Mouse (Mus musculus) adrenal gland (tissue): ENCODE data around the gene Ets1.

Experiments
- intact Hi-C: fragments of 180-260 bp; cut with DNase I; formaldehyde crosslinking; loops from one replicate; pipeline ENCODE4 v1.15.1; 2025

Ets1 gene

DNA sequence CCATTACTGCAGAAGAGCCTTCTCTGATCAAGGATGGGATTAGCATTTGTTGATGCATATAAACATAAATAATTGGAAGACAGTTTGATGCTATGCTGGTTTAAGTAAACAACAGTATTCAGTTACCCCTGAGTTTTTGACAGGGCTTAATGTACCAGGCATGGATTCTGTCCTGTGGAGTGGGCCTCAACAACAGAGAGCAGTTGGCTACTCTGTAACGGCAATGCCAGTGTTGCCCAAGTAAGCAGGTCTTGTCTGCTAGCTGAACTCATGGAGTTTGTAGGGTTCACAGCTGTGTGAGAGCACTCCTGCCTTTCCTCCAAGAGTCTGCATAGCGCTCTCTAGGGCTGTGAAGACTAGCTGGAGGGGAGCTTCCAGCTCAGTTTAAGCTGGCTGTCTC, 91.0 kb downstream of the Ets1 start:
- intact Hi-C loops: no loop called here

DNA sequence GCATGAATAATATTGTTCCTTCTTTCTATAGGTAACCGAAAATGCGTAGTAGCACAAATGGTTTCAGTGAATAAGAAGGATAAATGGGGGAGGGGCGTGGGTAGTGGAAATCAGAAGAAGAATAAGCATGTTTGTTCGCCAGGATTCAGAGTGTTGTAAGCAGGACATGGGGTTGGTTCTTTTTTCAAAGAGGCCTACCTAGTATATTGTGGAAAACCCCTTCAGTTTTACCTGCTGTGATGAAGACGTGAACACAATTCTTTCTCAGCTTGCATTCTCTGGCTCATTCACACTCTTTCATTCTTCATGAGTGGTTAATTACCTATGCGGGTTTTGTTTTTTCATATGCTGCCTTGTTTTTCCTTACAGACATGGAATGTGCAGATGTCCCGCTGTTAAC, 92.3 kb downstream of the Ets1 start:
- intact Hi-C loops: no loop called here

DNA sequence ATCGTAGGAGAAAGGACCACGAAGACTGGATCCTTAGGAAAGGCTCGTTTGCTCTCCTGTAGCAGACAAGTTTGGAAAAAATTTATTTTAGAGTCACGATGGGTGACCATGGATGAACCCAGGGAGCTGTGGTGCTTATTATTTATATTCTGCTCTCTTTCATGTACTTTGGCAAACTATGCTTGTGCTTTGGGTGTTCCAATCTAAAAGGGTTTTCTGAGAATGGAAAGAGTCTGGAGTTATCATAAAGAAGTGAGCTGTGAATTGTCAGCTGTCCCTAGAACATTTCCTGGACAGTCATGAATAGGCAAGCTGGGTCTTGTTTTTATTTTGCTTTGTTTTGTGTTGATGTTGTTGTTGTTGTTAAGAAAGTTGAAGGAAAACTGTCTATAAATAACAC, 92.8 kb downstream of the Ets1 start:
- intact Hi-C loops: no loop called here

DNA sequence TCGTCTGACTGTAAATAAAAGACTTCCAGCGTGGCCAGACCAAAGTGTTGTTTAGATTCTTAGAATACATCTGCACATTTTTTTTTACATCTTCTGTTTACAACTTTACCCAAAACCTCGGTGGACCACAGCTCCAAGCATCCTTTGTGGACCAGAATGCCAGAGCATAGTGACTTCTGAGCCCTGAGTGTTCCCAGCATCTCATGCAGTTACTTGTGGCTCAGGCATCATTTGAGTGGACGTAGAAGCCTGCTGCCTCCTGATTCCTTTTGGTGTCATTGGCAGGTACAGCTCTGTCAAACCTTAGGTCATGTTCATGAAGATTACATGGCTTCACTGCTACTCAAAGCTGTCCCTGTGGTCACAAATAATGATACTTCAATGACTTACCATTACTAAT, 93.2 kb downstream of the Ets1 start:
- intact Hi-C loops: no loop called here

DNA sequence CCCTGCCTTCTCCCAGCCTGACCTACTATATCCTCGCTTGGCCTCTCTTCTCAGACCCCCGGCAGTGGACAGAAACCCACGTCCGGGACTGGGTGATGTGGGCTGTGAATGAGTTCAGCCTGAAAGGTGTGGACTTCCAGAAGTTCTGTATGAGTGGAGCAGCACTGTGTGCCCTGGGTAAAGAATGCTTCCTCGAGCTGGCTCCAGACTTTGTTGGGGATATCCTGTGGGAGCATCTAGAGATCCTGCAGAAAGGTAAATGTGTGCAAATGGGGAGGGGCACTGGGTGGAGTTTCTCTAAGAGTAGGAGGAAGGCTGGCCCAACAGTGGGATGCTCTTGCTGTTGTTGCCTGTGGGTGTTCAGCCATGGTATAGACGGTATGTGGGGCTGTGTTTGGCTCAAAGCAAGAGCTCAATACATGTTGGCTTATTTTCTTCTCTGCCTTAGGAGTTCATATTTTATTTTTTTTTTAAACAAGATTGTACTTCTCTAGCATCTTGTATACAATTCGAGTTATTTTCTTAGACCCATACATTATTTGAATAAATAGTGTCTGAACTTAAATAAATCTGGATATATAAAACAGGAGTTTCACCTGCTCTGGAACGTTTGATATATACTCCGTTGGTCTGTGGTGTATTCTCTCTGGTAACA, 94.1 kb downstream of the Ets1 start:
- intact Hi-C loops: no loop called here

DNA sequence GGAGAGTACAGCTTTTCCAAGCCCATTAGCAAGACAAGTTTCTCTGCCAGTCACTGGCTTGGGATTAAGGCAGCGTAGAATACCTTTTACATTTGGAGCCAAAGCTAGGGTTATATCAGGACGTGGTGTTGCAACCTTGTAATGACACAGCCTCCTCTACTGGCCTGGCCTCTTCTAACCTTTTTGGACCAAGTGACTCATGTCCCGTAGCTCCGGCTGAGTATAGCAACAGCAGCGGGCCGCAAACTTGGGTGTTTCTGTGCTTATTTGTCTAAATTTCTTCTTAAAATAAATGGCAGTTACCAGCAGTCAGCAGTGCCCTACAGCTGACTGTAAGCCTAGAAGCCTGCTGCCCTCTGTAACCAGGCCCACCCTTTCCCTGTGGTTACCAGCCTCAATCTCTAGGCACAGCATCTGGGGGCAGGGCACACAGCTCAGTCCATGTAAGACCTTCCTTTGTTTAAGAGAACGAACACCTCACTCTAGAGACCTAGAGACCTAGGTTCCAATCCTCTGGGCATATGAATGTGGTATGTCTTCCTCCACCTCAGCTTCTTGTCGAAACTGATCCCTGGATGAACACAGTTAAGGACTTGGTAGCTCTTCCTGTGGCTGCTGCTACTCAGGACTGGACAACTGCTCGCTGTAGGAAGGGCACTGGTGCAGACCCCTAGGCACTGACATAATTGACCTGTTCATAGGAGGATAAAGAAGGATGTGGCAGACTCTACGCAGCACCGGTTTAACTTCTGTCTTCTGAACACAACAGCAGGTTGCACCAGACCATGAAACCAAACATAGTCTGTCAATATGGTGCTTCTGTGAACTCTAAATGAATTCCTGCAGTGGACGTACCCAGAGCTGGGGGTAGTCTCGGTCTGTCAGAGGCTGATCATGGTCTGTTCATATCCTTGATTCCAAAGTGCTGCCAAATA, 94.9 kb downstream of the Ets1 start:
- intact Hi-C loops: no loop called here

DNA sequence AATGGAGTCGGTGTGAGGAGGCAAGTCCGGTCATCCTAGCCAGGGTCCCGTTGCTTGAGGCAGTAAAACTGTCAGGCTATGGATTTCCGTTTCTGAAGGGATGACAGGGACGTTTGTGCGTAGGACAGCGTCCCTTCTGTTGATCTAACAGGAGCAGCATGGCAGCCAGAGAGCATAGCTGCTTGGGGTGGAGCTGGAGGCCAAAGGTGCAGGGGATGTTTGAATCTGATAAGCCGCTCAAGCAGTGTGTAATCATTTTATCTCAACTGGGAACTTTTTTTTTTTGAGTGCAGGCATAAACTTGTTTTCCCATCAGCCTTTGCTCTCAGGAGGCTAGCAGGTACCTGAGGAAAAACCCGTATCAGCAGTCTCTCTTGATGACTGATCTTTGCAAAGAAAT, 95.8 kb downstream of the Ets1 start:
- intact Hi-C loops: no loop called here

DNA sequence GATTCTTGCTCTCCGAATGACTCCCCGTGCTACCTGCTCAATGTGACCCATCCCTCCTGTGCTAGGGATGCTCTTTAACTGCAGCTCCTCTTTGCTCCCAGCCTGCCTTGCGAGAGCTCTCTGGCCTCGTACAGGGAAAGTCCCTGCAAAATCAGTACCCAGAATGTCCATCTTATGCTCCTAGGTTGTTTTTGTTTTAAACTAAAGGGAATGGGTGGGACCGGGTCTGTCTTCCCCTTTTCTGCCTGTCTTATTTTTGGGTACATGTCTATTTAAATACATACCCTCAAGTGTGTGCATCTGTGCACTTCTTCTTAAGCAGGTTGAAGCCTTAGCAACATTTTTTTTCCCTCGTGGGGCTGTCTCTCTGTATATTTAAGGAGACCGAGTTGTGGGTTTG, 99.0 kb downstream of the Ets1 start:
- intact Hi-C loops: no loop called here

DNA sequence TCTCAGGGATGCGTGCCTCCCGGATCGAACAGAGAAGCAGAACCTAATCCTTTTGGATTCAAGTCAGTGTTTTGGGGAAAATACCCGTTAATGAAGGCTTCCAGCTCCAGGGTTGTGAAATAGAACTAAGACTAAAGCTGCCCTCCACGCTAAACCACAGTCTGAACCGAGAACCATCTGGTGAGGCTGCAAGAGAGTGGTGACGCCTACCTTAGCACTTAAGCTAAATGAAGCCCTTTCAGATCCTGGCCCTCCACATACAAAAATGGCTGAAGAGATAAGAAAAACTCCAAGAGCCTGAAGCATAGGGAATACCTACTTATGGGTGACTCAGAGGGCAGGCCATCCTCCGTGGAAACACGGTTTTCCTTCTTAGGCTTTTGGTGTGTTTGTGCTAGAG, 100.0 kb downstream of the Ets1 start:
- intact Hi-C loops: no loop called here

DNA sequence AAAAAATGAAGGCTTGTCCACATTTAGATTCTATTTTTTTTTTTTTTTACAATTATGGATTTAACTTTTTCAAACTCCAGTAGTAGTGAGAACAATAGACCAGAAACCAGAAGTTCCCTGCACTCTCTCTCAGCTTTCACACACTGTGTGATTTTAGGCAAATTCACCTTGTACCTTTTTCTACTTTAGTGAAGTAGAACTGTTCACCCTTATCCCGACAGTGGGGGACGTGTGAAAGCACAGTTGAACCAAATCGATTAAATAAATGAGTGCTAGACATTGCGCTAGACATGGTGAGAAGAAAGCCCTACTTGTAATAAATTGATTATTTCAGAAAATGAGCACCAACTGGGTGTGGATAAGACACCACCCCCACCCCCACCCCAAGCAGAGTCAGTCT, 104.0 kb downstream of the Ets1 start:
- intact Hi-C loops: no loop called here

DNA sequence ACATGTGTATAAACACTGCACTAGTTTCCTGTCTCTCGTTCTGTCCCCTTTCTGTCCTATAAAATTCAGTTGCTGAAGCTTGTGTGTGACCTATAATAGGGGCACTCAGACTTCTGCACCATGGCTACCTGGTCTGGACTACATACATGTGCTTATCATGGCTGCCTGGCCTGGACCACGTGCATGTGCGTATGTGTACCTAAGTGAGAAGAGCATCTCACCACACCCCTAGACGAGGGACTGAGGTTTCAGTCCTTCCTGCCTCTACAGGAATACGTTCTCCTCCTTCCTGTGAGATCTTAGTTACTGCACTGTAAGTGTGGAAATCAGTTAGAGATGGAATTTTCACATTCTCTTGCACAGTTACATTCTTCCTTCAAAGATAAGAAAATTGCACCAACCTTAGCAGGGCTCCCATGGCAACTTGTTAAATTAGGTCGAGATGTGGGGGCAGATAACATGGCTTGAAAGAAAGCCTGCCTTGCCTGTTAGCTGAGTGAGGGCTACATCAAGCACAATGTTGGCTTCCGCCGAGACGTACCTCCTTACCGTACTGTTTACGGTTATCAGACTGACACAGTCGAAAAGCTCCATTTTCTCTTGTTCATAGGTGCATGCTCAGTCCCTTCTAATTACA, 104.8 kb downstream of the Ets1 start:
- intact Hi-C loops: no loop called here

DNA sequence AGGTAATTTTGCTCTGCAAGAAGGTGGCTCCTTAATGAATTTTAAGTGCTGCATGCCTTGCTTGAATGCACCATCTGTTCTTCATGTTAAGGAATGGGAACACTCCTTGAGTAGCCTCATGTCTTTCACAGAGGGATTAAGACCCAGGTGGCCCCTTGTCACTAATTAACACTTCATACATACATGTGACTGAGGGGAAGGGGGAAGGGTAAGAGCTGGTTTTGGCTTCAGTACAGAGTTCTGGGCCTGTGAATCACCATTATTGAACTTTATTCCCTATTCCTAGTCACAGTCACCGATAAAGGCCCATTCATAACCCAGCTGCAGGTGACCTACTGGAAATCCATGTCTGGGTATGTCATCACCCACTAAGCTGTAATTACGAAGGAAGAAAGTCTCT, 105.7 kb downstream of the Ets1 start:
- intact Hi-C loops: no loop called here

DNA sequence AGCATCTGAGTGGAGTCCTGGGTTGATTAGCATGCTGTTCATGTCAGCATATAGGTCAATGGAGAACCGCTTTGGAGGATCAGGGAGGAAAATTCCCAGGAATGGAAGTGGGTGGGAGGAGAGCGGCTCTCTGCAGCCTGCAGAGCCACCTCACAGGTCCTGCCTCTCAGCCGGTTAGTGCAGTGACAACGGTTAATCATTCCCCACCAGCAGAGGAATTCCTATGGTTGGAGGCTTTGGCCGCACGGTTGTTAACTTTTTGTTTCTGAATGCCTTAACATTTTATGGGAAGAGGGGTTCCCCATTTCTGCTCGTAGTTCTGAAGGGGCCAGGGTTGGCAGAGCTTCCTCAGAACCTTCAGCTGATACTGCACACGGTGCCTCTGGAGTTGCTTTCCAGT, 107.1 kb downstream of the Ets1 start:
- intact Hi-C loops: no loop called here

DNA sequence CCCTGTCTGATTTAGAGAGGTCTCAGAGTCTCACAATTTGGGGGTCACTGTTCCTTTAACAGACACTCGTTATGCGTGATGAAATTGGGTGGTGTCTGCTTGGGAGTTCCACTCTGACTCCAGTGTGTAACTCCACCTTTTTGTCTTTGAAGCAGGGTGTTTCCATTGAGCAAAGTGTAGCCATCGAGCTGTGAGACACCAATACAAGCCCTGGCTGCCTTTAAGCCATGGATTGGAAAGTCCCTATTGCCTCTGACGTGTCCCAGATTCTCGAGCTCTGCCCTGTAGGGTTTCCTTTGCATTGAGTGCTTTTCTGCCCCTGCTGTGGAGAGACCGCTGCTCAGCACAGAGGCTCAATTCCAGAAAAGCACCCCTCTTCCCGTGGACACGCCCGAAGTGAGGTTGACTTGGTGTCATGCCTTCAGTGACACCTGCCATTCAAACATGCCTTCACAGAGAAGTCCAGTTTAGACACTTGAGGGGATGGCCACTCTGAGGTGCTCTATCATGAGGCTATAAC, 107.7 kb downstream of the Ets1 start:
- intact Hi-C loops: no loop called here

DNA sequence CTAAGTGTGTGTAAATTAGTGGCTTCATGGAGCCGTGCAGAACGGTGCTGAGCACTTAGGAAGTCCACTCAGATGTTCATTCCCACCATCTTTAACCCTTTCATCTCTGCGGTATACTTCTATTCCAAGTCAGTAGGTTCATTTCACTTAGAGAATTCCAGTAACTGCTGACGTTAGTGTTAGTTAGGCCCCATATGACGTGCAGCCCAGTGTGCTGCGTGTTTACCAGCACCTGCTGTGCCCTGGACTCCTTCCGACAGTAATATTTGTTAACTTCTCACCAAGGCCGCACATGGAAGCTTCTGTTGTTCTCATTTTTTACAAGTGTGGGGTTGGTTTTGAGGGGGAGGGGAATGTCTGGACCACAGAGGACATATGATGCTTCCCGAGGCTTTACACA, 108.3 kb downstream of the Ets1 start:
- intact Hi-C loops: no loop called here

DNA sequence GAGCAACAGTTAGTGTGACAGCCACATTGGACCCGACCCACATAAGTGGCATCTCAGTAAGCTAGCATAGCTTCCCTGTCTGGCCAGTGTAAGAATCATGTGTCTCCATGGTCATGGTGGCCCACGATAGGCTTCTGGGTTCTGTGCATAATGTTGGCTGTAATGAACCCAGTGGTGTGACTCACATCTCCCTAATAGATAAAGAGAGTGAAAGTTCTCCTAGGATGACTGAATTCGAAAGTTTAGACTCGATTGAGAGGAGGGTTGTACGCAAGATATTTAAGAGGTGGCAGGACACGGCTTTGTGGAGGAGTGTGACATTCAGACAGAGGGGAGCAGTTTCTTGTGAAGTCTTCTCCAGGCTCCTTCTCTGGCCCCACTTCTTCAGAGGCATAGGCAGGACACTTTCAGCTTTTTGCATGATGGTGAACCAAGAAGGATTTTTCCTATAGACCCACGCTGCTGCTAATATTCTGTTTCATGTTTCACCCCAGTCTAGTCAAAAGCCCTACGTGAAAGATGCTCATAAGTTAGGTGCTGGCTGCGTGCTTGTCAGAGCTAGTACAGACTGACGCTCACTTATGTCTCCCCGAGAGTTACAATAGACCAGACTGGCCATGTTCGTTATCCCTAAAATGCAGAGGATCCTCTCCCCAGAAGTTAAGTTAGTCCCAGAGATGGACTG, 109.2 kb downstream of the Ets1 start:
- intact Hi-C loops: no loop called here

DNA sequence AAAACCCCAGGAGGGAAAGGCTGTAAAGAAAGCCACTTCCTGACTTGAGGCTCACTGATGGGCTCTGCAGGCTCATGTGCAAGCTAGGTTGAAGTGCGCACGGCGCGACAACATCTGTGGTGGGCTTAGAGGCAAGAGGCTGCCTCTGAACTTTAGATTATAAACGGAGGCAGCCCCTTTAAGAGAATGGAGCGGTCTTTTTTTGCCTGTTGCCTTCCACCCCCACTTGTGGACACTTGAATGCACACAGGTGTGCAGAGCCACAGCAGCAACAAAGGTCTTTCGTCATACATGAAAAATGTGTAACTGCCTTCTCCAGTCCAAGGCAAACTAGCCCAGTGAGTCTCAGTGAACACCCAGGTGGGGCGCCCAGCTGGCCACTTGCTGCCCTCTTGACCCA, 110.0 kb downstream of the Ets1 start:
- intact Hi-C loops: no loop called here

DNA sequence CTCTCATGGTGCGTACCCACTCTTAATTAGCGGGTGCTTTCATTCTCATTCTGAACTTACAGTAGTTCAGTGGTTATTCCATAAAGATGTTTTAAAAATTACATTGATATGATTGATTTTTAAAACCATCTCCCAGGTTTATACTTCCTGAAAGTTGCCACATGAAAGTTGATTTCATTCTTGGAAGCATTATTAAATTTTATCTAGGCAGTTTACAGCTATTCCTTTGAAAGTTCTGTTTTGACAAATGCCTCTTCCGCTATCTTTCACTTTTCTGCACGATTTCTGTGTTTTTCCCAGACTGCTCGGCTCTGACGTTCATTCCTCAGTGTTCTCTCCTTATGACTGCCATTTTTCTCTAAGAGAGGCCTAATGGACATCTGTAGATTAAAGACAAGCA, 110.6 kb downstream of the Ets1 start:
- intact Hi-C loops: no loop called here

DNA sequence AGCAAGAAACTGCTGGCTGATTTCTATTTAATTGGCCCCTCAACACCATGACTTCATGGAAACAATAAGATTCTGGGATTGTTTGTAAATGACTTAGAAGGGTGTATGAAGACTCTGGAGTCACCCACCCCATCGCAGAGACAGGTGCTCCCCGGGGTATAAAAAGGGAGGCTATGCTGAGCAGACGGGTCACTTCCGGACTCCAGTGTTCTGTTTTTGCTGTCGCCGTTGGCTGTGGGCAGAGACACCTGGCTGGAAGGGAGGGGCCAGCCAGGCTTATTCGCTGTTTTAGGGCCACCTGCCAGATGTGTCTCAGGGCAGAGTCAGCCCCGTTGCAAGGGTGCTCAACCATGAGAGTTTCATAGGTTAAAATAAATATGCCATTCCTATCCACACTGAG, 111.6 kb downstream of the Ets1 start:
- intact Hi-C loops: no loop called here

DNA sequence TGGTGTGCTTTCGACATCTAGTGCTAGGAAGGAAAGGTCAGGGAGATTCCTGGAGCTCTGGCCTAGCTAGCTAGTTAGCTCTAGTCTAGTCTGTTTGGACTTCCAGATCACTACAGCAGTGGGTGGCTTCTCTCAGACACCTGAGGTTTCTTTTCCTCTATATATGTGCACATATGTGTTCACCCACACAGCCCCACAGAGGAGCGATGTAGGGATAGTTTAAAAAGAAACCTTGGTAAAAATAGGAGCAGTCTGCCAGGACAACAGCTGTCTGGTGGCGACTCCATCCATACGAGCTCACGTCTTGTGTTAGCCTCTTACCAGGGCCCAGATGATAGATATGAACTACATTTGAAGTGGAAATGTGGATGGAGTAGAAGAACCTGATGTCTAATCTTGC, 112.5 kb downstream of the Ets1 start:
- intact Hi-C loops: no loop called here

DNA sequence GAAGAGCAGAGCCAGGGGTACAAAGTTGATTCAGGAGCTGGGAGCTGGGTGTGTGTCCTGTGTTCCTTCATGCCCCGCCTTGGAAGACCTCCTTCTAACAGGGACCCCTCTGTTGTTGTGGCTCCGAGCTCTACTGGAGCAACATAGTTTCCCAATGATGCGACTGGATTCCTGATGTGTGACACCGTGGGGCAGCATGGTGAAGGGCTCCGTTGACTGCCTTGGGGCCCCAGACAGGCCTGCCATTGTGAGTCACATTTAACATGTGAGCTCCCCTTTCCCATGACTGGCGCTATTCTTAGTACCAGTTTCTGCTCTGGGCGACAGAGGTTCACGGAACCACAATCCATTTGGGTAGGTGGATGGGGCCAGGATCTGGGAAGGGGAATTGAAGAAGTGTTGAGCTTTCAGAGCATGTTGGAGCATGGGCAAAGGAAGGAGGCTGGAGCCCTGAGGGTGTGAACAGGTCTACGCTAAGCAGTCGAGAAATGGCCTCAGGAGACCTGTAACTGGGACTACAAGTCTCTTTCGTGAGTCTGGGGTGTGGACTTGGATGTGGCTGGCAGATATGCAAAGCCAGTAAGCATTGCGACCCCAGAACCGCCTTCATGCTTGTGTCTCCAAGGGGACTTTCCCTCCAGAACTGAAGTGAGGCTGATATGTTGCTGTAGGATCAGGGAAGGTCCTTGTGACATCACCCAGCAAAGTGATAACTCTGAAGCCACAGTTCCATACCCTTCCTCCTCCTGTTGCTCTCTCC, 113.9 kb downstream of the Ets1 start:
- intact Hi-C loops: no loop called here
